Mouse (Mus musculus): ENCODE data around the gene Col20a1. TPM values are rescaled to one million over a fixed set of nuclear protein-coding genes. Genes with fewer than 3 reads are reported as not detected.

The Col20a1 gene
- polyA plus RNA-seq, 1 experiment from 2014 or later: 3.5 TPM

DNA sequence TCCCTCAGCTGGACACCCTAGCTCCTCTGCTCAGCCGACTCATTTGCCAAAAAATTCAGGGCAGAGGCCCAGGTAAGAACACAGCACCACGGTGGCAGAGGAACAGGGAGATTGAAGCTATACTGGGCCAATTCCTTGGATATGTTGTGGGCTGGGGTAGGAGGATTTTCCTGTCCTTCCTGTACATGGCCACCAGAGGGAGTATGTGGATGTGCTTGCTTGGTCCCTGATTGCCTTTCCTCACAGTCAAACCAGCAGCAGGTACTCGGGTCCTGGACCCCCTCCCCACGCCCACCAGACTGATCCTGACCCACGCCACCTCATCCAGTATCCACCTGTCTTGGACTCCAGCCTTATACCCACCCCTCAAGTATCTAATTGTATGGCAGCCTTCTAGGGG lies 10.1 kb downstream of the Col20a1 start:
- no peaks in the 10 kb centered on the region for H3K36me3 ChIP-seq
- H3K4me1 ChIP-seq: no peaks in the 10 kb centered on the region
- H3K4me2 ChIP-seq (replicated peaks): no peak overlapping the region
- no peak for ATAC-seq (ENCODE audit: insufficient number of reproducible peaks, low FRiP score, low TSS enrichment, low read depth)
- no peaks in the 10 kb centered on the region for H3K27me3 ChIP-seq
- 14% methylated on average over 5 of the region's 5 CpGs for WGBS
- H3K9me3 ChIP-seq (replicated peaks): no peaks in the 10 kb centered on the region
- no peak overlapping the region for H3K27ac ChIP-seq (replicated peaks)
- H3K4me3 ChIP-seq (replicated peaks): no peak overlapping the region
- no peak overlapping the region for H3K9ac ChIP-seq

DNA sequence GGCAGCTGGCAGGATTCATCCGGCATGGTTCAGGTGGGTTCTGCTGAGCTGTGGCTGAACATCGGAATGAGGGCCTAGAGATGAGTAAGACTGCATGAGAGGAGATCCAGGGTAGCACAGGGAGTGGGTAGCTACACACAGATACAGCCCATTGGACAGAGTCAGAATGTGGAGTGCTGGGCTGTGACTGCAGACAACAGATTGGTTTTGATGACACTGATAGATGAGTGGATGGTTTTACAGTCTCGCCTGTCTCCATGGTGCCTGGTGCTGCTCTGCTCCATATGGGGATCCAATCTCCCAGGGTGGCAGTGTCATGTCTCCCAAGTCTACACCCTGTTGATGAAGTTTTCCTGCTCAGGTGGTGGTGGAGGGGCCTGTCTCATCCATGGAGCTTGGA lies 10.6 kb downstream of the Col20a1 start:
- H3K9ac ChIP-seq: no peak overlapping the region
- no peaks in the 10 kb centered on the region for H3K9me3 ChIP-seq (replicated peaks)
- no peak overlapping the region for H3K27ac ChIP-seq (replicated peaks)
- no peaks in the 10 kb centered on the region for H3K27me3 ChIP-seq
- no peak overlapping the region for H3K4me3 ChIP-seq (replicated peaks)
- H3K4me1 ChIP-seq: no peaks in the 10 kb centered on the region
- no peak for ATAC-seq (ENCODE audit: insufficient number of reproducible peaks, low FRiP score, low TSS enrichment, low read depth)
- H3K4me2 ChIP-seq (replicated peaks): no peak overlapping the region
- WGBS: 68% methylated on average over 3 of the region's 3 CpGs
- H3K36me3 ChIP-seq: no peaks in the 10 kb centered on the region

DNA sequence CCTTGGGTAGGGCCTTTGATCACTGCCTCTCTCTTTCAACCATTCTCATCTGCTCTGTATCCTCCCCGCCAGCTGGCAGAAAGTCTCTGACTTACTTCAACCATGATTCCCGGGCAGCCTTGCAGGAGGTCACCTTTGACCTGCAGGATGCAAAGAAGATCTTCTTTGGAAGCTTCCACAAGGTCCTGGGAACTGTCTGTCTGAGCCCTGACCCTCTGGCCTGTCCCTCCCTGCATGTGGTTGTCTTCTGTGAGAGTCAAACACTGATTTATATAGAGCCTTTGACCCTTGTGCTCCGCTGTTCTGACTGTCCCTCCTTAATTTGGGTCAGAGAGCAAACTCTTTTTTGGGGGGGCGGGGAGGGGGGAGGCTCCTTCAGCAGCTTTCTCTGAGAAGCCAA lies 20.7 kb downstream of the Col20a1 start:
- no peak for ATAC-seq (ENCODE audit: insufficient number of reproducible peaks, low FRiP score, low TSS enrichment, low read depth)
- 53% methylated on average over 4 of the region's 4 CpGs for WGBS
- Histone ChIP-seq H3K9ac (no peak overlapping the region), H3K36me3 (no peaks in the 10 kb centered on the region), H3K9me3 (replicated peaks) (no peaks in the 10 kb centered on the region), H3K27me3 (no peaks in the 10 kb centered on the region), H3K4me2 (replicated peaks) (no peak overlapping the region), H3K4me3 (replicated peaks) (no peak overlapping the region), H3K27ac (replicated peaks) (no peak overlapping the region), H3K4me1 (no peaks in the 10 kb centered on the region)

DNA sequence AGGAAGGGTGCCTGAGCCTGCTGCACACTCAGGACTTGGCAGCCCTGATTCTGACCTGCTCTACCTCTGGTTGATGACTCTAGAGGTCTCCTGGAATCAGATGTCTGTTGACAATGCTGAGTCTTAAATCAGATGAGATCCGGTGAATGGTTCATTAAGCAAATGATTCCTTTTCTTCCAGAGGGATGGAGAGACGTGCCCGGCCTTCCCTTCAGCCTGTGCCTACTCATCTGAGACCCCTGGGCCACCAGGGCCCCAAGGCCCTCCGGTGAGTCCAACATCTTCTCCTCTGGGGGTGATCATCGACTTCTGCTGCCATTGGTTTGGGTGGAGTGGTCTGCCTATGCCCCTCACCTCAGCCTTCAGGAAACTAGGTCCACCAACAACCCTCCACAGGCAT lies 22.0 kb downstream of the Col20a1 start:
- H3K9me3 ChIP-seq (replicated peaks): no peaks in the 10 kb centered on the region
- H3K27me3 ChIP-seq: no peaks in the 10 kb centered on the region
- H3K27ac ChIP-seq (replicated peaks): no peak overlapping the region
- H3K36me3 ChIP-seq: no peaks in the 10 kb centered on the region
- no peak overlapping the region for H3K4me2 ChIP-seq (replicated peaks)
- WGBS: 83% methylated on average over 5 of the region's 5 CpGs
- ATAC-seq (ENCODE audit: insufficient number of reproducible peaks, low FRiP score, low TSS enrichment, low read depth): no peak
- H3K9ac ChIP-seq: no peak overlapping the region
- H3K4me1 ChIP-seq: no peaks in the 10 kb centered on the region
- no peak overlapping the region for H3K4me3 ChIP-seq (replicated peaks)

DNA sequence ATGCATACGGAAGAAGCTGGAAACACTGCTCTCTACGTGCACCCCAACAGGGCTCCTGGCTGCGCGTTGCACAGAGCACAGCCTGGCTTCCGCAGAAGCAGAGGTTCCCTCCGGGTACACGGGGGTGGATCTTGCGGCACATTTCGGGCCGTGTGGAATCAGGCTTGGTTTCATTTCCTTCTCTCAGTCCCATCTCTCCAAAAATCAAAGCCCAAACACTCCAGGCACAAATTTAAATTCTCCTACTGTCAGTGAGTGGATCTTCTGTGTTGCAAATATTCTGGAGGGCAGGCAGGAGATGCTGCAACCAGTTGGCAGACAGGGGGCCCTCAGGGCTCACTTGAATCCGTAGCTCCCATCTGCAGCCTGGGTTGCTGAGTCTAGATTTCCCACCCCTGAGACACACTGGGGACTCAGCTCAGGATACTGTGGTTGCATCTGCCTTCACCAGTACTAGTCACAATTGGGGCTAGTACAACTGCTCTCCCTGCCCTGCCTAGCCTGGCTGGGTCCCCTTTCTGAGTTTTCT lies 45.1 kb downstream of the Col20a1 start:
- Histone ChIP-seq H3K9me3 (replicated peaks) (no peaks in the 10 kb centered on the region), H3K4me3 (replicated peaks) (no peak overlapping the region), H3K36me3 (no peaks in the 10 kb centered on the region), H3K27me3 (0 out of 2 replicates have a peak, but pooled peaks cover 3% of the 10 kb centered on the region), H3K9ac (no peak overlapping the region), H3K4me1 (no peaks in the 10 kb centered on the region), H3K4me2 (replicated peaks) (no peak overlapping the region), H3K27ac (replicated peaks) (no peak overlapping the region)
- WGBS: 71% methylated on average over 11 of the region's 11 CpGs
- ATAC-seq (ENCODE audit: insufficient number of reproducible peaks, low FRiP score, low TSS enrichment, low read depth): no peak

DNA sequence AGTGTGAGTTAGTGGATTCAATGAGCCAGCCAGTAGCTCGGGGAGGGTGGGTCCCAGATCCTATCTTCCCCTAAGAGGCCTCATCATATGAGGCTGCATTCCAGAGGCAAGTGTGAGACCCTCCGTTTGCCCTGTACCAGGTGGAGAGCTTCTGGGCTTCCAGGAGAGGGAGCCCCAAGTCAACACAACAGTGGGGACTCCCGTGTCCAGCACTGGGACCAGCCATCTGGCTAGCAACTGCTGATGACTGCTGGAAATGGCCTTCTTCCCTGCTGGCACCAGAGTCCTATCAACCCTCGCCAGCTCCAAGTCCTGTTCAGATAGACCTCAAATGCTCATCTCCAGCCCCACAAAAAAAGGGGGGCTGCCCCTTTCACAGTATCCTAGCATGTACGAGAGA lies 46.1 kb downstream of the Col20a1 start:
- no peak overlapping the region for H3K4me2 ChIP-seq (replicated peaks)
- no peak overlapping the region for H3K4me3 ChIP-seq (replicated peaks)
- no peak for ATAC-seq (ENCODE audit: insufficient number of reproducible peaks, low FRiP score, low TSS enrichment, low read depth)
- no peak overlapping the region for H3K27ac ChIP-seq (replicated peaks)
- no peaks in the 10 kb centered on the region for H3K9me3 ChIP-seq (replicated peaks)
- WGBS: 49% methylated on average over 5 of the region's 5 CpGs
- H3K9ac ChIP-seq: no peak overlapping the region
- H3K4me1 ChIP-seq: no peaks in the 10 kb centered on the region
- peaks cover 11% of the 10 kb centered on the region for H3K27me3 ChIP-seq
- H3K36me3 ChIP-seq: no peaks in the 10 kb centered on the region

DNA sequence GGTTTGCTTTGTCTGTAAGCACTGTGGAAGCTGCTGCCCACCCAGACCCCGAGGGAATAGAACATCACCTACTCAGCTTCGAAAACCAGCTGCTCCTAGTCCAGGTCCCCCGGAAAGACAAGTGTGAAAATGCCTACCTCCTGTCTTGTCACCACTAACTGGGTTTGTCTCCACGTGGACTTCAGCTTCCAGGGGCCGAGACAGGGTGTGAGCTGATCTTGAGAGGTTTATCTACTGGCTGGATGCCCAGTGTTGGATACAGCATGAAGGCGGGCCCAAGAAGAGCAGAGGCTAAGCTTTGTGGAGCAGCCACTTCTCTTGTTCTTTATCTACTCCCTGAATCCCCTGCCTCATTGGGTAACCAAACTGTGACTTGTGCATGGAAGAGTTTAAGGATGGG lies 47.0 kb downstream of the Col20a1 start:
- Histone ChIP-seq H3K27me3 (peaks cover 20% of the 10 kb centered on the region), H3K4me2 (replicated peaks) (no peak overlapping the region), H3K27ac (replicated peaks) (no peak overlapping the region), H3K9me3 (replicated peaks) (no peaks in the 10 kb centered on the region), H3K4me3 (replicated peaks) (no peak overlapping the region), H3K4me1 (peaks cover under 1% of the 10 kb centered on the region; the same call in 1 of the 2 replicates), H3K9ac (no peak overlapping the region), H3K36me3 (no peaks in the 10 kb centered on the region)
- ATAC-seq (ENCODE audit: insufficient number of reproducible peaks, low FRiP score, low TSS enrichment, low read depth): no peak
- 59% methylated on average over 6 of the region's 6 CpGs for WGBS

DNA sequence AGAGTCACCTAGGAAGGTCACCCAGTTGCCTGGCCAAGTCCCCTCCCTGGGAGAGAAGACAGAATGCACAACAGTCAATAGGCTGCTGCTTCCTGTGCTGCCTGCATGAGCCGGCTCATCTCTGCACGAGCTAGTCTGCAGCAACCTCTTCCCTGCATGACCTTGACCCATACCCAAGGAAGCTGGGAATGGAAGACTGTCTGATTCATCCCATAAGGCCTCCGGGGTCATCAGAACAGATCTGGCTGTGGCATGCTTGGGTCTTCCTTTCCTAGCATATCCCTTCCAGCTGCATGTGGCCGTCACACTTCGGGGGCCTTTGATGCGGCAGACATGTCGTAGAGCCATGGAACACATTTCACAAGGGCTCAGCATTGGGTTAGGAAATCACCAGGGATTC lies 48.9 kb downstream of the Col20a1 start:
- no peak for ATAC-seq (ENCODE audit: insufficient number of reproducible peaks, low FRiP score, low TSS enrichment, low read depth)
- Histone ChIP-seq H3K9ac (no peak overlapping the region), H3K4me2 (replicated peaks) (no peak overlapping the region), H3K9me3 (replicated peaks) (no peaks in the 10 kb centered on the region), H3K4me3 (replicated peaks) (no peak overlapping the region), H3K36me3 (no peaks in the 10 kb centered on the region), H3K27ac (replicated peaks) (no peak overlapping the region), H3K27me3 (peaks cover 39% of the 10 kb centered on the region), H3K4me1 (peaks cover 14% of the 10 kb centered on the region)
- 75% methylated on average over 7 of the region's 7 CpGs for WGBS

DNA sequence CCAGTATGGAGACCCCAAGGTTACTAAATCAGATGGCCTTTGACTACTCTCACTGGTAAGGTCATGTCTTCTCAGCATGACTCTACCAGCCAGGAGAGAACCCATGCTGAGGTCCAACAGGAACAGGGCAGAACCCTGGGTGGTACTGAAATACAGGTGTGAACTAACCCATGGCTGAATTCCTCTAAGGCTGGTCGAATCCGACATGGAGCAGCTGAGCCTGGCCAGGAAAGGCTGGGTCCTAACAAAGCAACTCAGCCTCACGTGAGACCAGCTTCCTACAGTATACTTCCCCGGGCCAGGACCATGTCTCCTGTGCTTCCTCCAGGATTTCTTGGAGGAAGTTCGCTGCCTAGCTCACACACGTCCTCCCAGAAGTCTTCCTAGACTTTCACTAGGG lies 50.2 kb downstream of the Col20a1 start:
- WGBS: 75% methylated on average over 6 of the region's 6 CpGs
- Histone ChIP-seq H3K9ac (no peak overlapping the region), H3K27ac (replicated peaks) (no peak overlapping the region), H3K27me3 (peaks cover 53% of the 10 kb centered on the region), H3K4me2 (replicated peaks) (no peak overlapping the region), H3K4me3 (replicated peaks) (no peak overlapping the region), H3K4me1 (peaks cover 14% of the 10 kb centered on the region), H3K9me3 (replicated peaks) (no peaks in the 10 kb centered on the region), H3K36me3 (no peaks in the 10 kb centered on the region)
- no peak for ATAC-seq (ENCODE audit: insufficient number of reproducible peaks, low FRiP score, low TSS enrichment, low read depth)

DNA sequence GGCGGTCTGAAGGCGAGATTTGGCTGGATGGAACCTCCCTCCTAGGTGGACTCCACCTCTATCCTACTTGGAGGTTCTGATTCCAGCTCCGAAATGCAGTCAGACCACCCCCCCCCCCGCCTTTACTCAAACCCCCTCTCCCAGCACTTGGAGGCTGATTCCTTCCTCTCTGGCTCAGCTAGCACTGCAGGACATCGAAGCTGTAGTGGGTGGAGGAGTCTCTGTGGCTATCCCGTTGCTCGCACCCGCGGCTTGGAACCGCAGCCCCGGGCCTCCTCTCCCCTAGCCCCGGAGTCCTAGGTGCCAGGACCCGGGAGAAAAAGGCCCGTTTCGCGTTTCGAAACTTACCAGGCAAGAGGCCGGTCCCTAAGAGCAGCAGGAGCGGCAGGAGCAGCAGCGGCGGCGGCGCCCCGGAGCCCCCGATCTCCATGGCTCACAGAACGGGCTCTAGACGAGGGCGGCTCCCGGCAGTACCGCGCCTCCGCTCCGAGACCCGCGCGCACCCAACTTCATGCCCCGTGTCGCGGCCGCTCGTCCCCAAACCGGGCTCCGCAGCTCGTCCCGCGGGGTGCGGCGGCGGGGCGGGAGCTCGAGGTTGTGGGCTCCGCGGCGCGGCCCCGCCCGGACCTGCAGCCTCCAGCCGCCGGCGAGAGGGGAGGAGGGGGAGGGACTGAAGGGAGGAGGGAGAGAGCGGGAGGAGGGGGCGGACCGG lies 52.5 kb downstream of the Col20a1 start:
- Histone ChIP-seq H3K36me3 (no peaks in the 10 kb centered on the region), H3K4me2 (replicated peaks) (peak overlapping the region; percentile 95), H3K9ac (peak overlapping the region; percentile 28), H3K27me3 (peaks cover 57% of the 10 kb centered on the region), H3K9me3 (replicated peaks) (no peaks in the 10 kb centered on the region), H3K27ac (replicated peaks) (no peak overlapping the region), H3K4me3 (replicated peaks) (peak overlapping the region; percentile 60), H3K4me1 (peaks cover 14% of the 10 kb centered on the region)
- WGBS: 2% methylated on average over 52 of the region's 63 CpGs
- no peak for ATAC-seq (ENCODE audit: insufficient number of reproducible peaks, low FRiP score, low TSS enrichment, low read depth)

DNA sequence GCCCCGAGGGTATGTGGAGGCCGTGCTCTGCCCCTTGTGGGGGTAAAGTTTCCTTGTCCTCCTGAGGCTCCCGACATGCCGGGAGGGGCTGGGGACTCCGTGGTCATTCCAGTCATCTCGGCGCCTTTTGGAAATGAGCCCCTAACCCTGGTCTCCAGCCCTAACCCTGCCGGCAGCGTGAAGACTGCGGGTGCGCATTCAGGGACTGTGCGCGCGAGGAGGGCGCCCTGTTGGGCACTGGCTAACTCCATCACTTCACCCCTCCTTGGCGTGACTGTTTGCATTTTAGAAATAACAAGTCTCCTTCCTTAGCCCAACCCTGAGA lies 53.0 kb downstream of the Col20a1 start:
- 0% methylated on average over 16 of the region's 16 CpGs for WGBS
- peaks cover 57% of the 10 kb centered on the region for H3K27me3 ChIP-seq

DNA sequence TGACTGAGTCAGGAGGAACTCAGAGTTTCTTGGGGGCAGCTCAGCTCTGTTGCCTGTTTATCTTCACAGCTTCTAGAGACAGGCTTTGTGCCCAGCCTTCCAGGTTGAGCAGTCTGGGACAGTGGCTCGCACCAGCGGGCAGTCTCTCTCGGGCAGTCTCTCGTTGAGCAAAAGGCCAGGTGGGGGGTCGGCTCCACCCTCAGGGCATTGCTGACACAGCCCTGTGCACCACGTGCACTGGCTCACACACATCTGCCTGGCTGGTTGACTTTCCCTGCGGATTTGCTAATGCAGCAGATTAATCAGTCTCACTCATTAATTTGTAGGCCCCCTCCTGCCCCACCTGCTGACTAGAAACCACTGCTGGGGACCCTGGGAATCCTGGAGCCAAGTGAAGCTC lies 55.6 kb downstream of the Col20a1 start:
- H3K27me3 ChIP-seq: peaks cover 50% of the 10 kb centered on the region
- ATAC-seq (ENCODE audit: insufficient number of reproducible peaks, low FRiP score, low TSS enrichment, low read depth): no peak
- no peak overlapping the region for H3K9ac ChIP-seq
- H3K4me2 ChIP-seq (replicated peaks): no peak overlapping the region
- no peak overlapping the region for H3K4me3 ChIP-seq (replicated peaks)
- H3K9me3 ChIP-seq (replicated peaks): no peaks in the 10 kb centered on the region
- peaks cover 14% of the 10 kb centered on the region for H3K4me1 ChIP-seq
- WGBS: 7% methylated on average over 7 of the region's 7 CpGs
- H3K27ac ChIP-seq (replicated peaks): no peak overlapping the region
- no peaks in the 10 kb centered on the region for H3K36me3 ChIP-seq

More for the DNA sequence above, 53.0 kb downstream of the Col20a1 start:
- ATAC-seq (ENCODE audit: insufficient number of reproducible peaks, low FRiP score, low TSS enrichment, low read depth): no peak
- H3K9me3 ChIP-seq (replicated peaks): no peaks in the 10 kb centered on the region
- H3K36me3 ChIP-seq: no peaks in the 10 kb centered on the region
- peak overlapping the region; percentile 95 for H3K4me2 ChIP-seq (replicated peaks)
- H3K4me1 ChIP-seq: peaks cover 14% of the 10 kb centered on the region
- H3K9ac ChIP-seq: peak overlapping the region; percentile 28; the same call in 1 of the 2 replicates
- no peak overlapping the region for H3K27ac ChIP-seq (replicated peaks)
- H3K4me3 ChIP-seq (replicated peaks): peak overlapping the region; percentile 60

All from embryonic facial prominence, embryonic 15.5 days (tissue).